Mouse (Mus musculus) left cerebral cortex, adult 9 months (tissue): ENCODE measurements around the gene Fbxl2.
A peak's percentile ranks its signal among the peaks of the same experiment; 100 is the strongest.

Experiments used
- DNase-seq, 2 experiments: peaks; one replicate each; pipeline ENCODE4 v3.0.0; 2022; ENCODE audit warnings: low spot score in 2 of 2

Fbxl2 gene

GRCm38 (mm10) chr9:114019012-114019762, 26.8 kb downstream of the Fbxl2 start:
- DNase-seq: no peak

GRCm38 (mm10) chr9:114016402-114016801, 29.6 kb downstream of the Fbxl2 start:
- DNase-seq: no peak

GRCm38 (mm10) chr9:114015724-114016123, 30.3 kb downstream of the Fbxl2 start:
- DNase-seq: no peak

DNA sequence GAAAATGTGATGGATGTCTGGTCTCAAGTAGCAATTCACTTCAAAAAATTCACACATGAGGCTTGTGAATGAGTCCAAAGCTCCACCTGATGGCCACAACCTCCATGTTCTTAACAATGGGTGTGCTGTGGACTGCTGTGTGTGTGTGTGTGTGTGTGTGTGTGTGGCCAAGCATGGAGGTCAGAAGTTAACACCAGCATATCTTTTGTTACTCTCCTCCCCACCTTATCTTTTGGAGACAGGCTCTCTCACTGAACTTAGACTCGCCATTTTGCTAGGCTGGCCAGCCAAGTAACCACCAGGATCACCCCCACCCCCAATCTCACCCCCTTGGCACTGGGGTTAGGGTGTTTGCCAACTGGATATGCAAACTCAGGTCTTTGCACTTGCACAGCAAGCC, 32.0 kb downstream of the Fbxl2 start:
- no peak for DNase-seq

DNA sequence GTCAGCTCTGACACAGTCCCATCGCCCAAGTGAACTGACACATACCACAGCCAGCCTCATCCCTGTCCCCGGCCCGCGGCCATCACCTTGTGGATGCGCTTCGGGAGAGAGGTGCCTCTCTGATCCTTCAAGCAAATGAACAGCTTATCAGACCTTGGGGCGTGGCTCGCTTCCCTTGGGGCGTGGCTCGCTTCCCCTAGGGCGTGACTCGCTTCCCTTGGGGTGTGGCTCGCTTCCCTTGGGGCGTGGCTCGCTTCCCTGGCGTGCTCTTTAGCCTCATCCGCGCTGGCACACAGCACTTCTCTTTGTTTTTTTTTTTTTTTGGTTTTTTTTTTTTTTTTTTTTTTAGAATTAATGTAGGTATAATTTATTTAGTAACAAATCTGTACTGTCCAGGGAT, 34.8 kb downstream of the Fbxl2 start:
- no peak for DNase-seq

- no peak for DNase-seq
Measured at GRCm38 (mm10) chr9:114009526-114009925, 36.5 kb downstream of the Fbxl2 start.

DNA sequence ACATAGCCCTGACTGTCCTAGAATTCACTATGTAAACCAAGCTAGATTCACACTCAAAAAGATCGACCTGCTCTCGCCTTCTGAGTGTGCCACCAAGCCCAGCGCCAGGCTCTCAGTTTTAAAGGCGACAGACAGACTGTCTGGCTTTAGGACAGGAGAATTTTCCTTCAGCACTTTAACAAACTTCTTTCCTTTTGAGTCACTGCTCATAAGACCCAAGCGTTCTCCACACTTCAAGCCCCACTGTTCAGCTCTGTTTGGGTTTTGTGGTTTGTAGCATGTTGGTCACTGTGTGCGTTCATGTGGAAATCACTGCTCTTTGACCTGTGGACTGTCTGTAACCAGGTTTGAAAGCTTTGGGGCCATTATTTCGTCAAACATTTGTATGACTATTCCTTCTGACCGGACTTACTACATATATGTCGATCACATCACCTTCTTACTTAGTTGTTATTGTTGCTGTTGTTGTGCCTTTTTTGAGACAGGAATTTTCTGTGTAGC, 38.1 kb downstream of the Fbxl2 start:
- no peak for DNase-seq

- no peak for DNase-seq
Measured at GRCm38 (mm10) chr9:114006801-114007200, 39.2 kb downstream of the Fbxl2 start.

- DNase-seq: no peak
Measured at GRCm38 (mm10) chr9:113998311-113998710, 47.7 kb downstream of the Fbxl2 start.

- no peak for DNase-seq
Measured at GRCm38 (mm10) chr9:113992810-113993209, 53.2 kb downstream of the Fbxl2 start.

DNA sequence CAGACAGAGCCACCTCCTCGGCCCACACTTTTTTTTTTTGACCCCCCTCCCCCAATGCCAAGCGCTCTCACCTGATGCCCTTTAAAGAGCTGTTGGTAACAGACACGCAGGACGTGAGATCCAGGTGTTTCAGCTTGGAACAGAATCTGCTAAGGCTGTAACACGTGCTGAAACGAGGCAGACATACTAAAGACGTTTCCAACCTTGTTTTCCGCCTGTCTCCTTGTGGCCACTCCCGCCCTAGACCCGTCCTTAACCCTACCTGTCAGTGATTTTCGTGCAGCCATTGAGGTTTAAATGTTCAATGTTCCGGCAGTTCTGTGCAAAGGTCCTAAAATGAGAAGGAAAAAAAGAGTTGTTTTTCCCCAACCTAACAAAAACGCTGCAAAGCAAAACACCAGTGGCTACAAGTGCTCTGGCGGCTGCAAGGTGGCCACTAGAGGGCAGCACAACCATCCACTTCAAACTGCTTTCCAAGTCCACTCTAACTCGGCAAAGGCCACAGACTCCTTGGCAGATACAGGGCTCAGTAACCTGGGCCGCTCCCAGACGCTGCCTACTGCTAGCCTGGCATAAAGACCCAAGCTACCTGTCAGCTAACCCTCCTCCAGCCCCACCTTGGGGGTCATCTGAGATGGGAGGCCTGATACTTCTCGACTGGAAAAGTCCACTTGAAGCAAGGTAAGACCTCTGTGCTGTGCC, 55.3 kb downstream of the Fbxl2 start:
- DNase-seq: peak in 1 of 2 experiments; percentile 78

- no peak for DNase-seq
Measured at GRCm38 (mm10) chr9:113984946-113985620, 60.9 kb downstream of the Fbxl2 start.

DNA sequence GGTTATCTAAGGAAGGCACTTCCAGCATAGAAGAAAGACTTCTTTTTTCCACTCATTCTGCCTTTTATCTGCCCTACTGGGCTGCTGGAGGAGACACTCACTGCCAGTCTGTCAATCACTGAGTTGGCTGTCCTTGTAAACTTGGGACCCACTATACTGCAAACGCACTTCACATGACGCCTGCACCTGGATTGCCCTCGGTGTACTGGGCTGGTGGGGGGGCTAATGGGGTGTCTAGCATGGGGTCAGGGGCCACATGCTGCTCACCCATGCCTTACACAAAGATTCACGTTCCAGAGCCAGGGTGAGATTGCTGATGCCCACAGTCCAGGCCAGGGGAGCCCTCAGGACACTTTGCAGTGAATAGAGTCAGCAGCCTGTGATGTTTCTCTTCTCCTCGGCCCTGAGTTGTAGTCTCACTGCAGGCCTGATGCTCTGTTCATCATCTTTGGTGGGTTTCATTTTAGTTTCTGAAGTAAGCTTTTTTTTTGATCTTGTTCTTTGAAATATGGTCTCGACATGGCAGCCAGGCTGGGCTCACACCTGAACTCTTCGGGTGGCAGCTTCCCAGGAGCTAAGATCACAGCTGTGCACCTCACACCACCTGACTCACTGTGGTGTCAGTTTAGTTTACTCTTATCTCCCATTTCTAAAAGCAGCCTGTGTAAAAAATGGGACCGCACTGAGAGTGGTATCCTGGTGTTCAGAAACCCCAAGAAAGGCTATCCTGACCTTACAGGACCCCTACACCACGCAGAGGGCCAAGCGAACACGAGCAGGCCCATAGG, 62.9 kb downstream of the Fbxl2 start:
- DNase-seq: no peak

- DNase-seq: no peak
Measured at GRCm38 (mm10) chr9:113982451-113982850, 63.5 kb downstream of the Fbxl2 start.

GRCm38 (mm10) chr9:113981099-113981880, 64.7 kb downstream of the Fbxl2 start:
- DNase-seq: peak in 1 of 2 experiments; percentile 46

- DNase-seq: no peak
Measured at GRCm38 (mm10) chr9:113979356-113979755, 66.6 kb downstream of the Fbxl2 start.

DNA sequence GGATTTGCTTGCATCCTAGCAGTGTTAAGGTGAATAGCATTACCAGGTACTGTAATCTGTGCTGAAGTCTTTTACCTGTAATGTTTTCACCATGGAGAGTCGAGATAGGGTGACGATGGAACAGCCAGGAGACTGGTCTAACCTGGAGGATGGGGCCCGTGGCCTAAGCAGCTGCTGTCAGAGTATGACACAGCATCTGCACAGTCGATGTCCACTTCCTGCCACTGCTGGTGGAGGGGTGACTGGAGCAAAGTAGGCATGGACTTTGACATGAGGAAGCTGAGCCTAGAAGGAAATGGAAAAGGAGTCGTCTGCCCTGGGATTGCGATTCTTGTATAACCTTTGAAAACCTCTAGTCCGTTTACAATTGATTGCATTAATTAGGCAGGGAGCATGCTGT, 67.3 kb downstream of the Fbxl2 start:
- DNase-seq: no peak

DNA sequence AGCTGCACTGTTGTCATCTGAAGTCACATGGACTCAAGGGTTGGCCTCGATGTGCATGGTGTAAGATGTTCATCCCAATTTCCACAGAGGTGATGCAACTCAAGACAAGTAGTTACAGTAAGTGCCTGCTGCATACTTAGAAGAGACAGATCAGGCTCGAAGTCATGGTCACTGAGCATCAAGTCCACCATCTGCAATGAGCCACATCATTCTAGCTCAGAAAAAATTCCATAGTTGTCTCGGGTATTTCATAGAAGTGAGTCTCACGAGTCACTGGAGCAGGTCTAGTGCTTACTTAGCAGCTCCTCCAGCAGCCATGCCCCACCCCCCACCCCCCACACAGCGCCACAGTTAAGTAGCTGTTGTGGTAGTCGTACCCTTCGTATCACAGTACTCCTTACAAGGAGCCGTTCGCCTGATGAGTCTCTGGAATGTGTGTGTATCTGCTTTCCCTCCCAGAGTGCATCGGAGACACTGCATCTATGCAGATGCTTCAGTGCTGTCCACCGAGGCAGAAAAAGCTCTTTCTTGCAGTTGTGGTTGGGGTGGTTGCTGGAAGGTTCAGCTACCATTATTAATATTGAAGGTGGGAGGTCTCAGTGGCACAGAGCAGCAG, 68.7 kb downstream of the Fbxl2 start:
- no peak for DNase-seq

DNA sequence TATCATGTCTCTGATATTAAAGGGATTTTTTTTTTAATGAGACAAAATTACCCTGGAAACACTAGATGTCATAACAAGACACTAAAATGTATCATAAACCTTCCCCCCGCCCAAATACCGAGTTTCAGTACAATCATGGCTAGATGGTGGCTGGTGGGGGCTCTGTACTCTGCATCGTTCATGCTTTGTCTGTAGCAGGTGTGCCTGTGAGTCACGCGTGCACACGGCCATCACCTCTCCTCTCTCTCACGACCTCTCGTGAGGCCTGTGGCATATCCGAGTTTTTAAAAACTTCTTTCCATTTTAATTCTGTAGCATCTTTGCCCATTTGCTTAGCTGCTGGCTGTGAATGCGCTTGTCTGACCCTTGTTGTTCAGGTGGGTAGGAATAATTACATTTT, 69.7 kb downstream of the Fbxl2 start:
- no peak for DNase-seq

DNA sequence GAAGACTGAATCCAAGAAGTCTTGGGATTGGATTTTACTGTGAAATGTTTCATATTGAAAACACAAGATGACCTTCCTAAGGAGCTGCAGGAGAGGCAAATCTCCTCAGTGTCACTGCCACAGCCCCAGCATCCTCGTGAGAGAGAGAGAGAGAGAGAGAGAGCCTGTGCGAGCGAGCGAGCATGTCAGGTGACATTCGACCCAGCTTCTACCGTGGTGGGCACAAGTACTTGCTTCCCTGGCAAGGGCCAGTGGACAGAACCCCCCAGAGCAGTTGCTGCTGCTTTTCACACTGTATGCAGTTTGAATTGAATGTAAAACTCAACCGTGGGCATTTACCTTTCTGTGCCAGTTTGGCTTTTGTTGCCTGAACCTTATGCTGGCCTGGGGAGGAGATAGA, 70.5 kb downstream of the Fbxl2 start:
- no peak for DNase-seq

GRCm38 (mm10) chr9:113974945-113975344, 71.0 kb downstream of the Fbxl2 start:
- no peak for DNase-seq
